Mouse (Mus musculus): ENCODE data around the gene Aldh3a1.

The Aldh3a1 gene

GRCm38 (mm10) chr11:61196616-61197353 is 10.6 kb upstream of the Aldh3a1 start:
- no peak for DNase-seq (ENCODE audit: extremely low spot score)

GRCm38 (mm10) chr11:61197935-61198334 is 9.4 kb upstream of the Aldh3a1 start:
- no peak for DNase-seq (ENCODE audit: extremely low spot score)

GRCm38 (mm10) chr11:61199620-61200362 is 7.5 kb upstream of the Aldh3a1 start:
- no peak for DNase-seq (ENCODE audit: extremely low spot score)

- DNase-seq (ENCODE audit: extremely low spot score): no peak
Observed at GRCm38 (mm10) chr11:61202186-61202585, 5.2 kb upstream of the Aldh3a1 start.

GRCm38 (mm10) chr11:61202810-61203209 is 4.5 kb upstream of the Aldh3a1 start:
- DNase-seq (ENCODE audit: extremely low spot score): no peak

- no peak for DNase-seq (ENCODE audit: extremely low spot score)
Observed at GRCm38 (mm10) chr11:61205167-61205950, 2.0 kb upstream of the Aldh3a1 start.

- no peak for DNase-seq (ENCODE audit: extremely low spot score)
Observed at GRCm38 (mm10) chr11:61206136-61206535, 1.2 kb upstream of the Aldh3a1 start.

- DNase-seq (ENCODE audit: extremely low spot score): no peak
Observed at GRCm38 (mm10) chr11:61208316-61208715, 979 bp downstream of the Aldh3a1 start.

- no peak for DNase-seq (ENCODE audit: extremely low spot score)
Observed at GRCm38 (mm10) chr11:61212102-61212501, 4.8 kb downstream of the Aldh3a1 start.

- DNase-seq (ENCODE audit: extremely low spot score): no peak
Observed at GRCm38 (mm10) chr11:61215936-61216335, 8.6 kb downstream of the Aldh3a1 start.

GRCm38 (mm10) chr11:61220156-61220881 is 13.0 kb downstream of the Aldh3a1 start:
- no peak for DNase-seq (ENCODE audit: extremely low spot score)

GRCm38 (mm10) chr11:61222007-61222406 is 14.7 kb downstream of the Aldh3a1 start:
- DNase-seq (ENCODE audit: extremely low spot score): no peak

- DNase-seq (ENCODE audit: extremely low spot score): no peak
Observed at GRCm38 (mm10) chr11:61222971-61223745, 15.8 kb downstream of the Aldh3a1 start.

GRCm38 (mm10) chr11:61224234-61224744 is 17.0 kb downstream of the Aldh3a1 start:
- no peak for DNase-seq (ENCODE audit: extremely low spot score)

- DNase-seq (ENCODE audit: extremely low spot score): no peak
Observed at GRCm38 (mm10) chr11:61224907-61225306, 17.6 kb downstream of the Aldh3a1 start.

- DNase-seq (ENCODE audit: extremely low spot score): no peak
Observed at GRCm38 (mm10) chr11:61225511-61225910, 18.2 kb downstream of the Aldh3a1 start.

- no peak for DNase-seq (ENCODE audit: extremely low spot score)
Observed at GRCm38 (mm10) chr11:61225941-61226412, 18.6 kb downstream of the Aldh3a1 start.

GRCm38 (mm10) chr11:61227816-61228215 is 20.5 kb downstream of the Aldh3a1 start:
- no peak for DNase-seq (ENCODE audit: extremely low spot score)

- DNase-seq (ENCODE audit: extremely low spot score): no peak
Observed at GRCm38 (mm10) chr11:61228406-61228805, 21.1 kb downstream of the Aldh3a1 start.

GRCm38 (mm10) chr11:61231329-61231728 is 24.0 kb downstream of the Aldh3a1 start:
- peak; percentile 61 for DNase-seq (ENCODE audit: extremely low spot score)

GRCm38 (mm10) chr11:61234174-61234573 is 26.8 kb downstream of the Aldh3a1 start:
- no peak for DNase-seq (ENCODE audit: extremely low spot score)
